Mouse (Mus musculus) layer of hippocampus, adult 9-11 months (tissue): Measurements from ENCODE around the gene Pkmyt1.

Experiments
- DNase-seq: peaks from one replicate; pipeline ENCODE4 v3.0.0; 2022

The Pkmyt1 gene

GRCm38 (mm10) chr17:23722376-23723125 is 3.6 kb upstream of the Pkmyt1 start, which contains the start of gene 1520401A03Rik:
Gene 1520401A03Rik, minus strand, starts transcription at chr17:23722783.
- no peak for DNase-seq

DNA sequence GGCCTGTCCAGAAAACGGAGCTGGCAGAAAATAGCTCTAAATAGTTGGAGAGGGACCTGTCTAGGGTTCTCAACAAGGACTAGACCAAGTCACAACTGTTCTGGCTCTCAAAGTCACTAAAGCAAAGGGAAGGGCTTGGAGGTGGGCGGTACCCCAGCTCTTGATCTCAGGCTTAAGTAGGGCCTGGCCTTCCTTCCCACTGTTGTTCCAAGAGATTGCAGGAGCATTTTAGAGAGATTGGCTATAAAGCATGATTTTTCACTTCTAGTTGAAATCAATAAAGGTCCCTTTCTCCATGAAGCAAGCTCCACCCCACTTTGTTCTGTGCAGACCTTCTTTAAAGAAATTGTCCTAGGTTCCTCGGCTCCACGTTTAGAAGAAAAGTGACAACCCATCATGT is 659 bp upstream of the Pkmyt1 start:
- no peak for DNase-seq

DNA sequence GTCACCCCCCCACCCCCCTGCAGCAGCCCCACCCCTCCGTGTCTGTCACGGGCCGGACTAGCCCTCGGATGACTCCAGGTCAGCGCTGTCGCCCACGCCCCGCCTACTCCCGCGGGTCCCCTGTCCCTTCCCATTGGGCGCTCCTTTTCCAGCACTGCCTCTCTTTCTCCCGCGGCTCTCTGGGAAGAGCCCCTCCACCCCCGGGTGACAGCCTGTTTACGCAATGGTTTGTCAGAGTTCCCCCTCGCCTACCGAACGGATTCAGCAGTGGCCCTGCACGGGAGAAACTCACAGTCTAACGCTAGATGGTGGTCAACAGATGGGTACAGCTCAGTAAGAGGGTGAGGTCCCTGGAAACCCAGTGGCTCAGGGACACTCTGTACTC is 614 bp downstream of the Pkmyt1 start:
- peak; percentile 87 for DNase-seq

- no peak for DNase-seq
Observed at GRCm38 (mm10) chr17:23730441-23730840, 4.3 kb downstream of the Pkmyt1 start.

GRCm38 (mm10) chr17:23734341-23734740 is 8.2 kb downstream of the Pkmyt1 start:
- DNase-seq, result no peak

GRCm38 (mm10) chr17:23737493-23738445 is 11.6 kb downstream of the Pkmyt1 start:
- no peak for DNase-seq

DNA sequence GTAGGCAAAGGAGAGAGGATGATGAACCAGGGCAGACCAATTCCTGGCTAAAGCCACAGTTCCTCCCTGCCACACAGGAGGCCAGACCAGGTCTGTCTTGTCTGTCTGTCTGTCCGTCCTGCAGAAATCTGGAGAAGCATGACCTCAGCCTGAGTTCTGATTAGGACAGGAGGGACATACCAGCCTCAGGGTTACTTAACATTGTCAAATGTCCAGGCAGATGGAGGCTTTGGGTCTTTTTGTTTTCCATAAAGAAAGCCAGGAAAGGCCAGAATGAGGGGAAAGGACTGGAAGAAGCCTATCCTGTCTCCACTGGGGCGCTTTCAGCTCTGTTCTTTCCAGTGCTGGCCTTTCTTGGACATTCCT is 12.7 kb downstream of the Pkmyt1 start:
- no peak for DNase-seq

- DNase-seq, result peak; percentile 64
Observed at GRCm38 (mm10) chr17:23739202-23740135, 13.3 kb downstream of the Pkmyt1 start.

DNA sequence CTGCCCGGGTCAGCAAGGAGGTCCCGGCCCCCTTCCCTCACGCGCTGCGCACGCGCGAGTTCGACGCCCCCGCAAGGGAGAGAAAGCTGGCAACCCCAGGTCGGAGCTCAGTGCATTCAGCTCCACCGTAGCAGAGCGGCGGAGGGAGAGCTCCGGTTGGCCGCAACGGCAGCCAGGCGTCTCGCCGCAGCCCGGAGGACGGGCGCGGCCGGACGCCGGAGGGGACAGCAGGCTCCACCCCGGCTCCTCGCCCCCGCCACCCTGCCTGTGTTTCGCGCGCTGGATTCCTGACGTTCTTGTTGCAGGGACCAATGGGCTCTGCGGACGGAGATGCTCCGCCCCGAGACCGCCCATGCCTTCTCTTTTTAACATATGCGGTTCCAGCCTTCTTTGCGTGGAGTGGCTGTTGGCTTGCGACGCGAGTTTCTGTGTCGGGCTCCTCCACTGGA is 14.0 kb downstream of the Pkmyt1 start:
- peak; percentile 95 for DNase-seq

DNA sequence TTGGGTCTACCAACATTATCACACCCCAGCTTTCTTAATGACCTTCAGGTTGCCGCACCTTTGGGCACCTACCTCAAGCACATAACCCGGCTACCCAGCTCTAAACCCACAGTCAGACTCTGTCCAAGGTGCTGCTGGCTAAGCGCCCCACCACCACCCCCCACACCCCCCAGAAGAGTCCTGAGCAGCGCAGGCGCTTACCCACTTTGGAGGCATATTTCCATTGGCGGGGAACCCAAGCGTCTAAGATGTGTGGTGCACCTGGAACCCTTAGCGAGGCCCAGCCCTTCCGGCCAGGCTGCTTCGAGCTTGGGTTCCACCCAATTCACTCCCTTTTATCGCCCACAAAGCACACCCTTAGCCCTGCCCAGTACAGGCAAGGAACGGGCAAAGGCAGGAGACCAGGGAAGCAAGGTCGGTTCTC is 14.5 kb downstream of the Pkmyt1 start, which contains the start of gene Paqr4:
Gene Paqr4, minus strand, starts transcription at position 270 of the 424 bp plus-strand sequence.
- DNase-seq, result no peak

GRCm38 (mm10) chr17:23741359-23742209 is 15.4 kb downstream of the Pkmyt1 start:
- DNase-seq, result no peak

- DNase-seq, result no peak
Observed at GRCm38 (mm10) chr17:23742210-23742793, 16.2 kb downstream of the Pkmyt1 start.

GRCm38 (mm10) chr17:23742941-23743340 is 16.8 kb downstream of the Pkmyt1 start:
- DNase-seq, result no peak

DNA sequence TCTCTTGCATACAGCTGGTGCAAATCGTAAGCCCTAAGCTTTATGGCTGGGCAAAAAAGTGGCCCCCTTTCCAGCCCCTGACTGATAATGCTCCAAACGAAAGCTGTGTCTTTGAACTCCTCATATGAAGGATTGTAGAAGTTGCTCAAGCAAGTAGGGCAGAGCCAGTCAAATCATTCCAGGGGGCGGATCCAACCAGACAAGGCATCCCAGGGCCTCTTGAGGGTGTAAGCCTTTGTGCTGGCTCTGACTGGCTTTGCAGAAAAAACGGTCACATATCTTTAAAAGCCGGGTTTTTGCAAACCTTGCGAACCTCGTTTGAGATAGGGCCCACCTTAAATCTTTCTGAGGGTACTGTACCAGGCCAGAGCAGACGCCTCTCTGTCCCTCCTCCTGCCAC is 17.9 kb downstream of the Pkmyt1 start:
- DNase-seq, result no peak

- no peak for DNase-seq
Observed at GRCm38 (mm10) chr17:23744651-23745050, 18.5 kb downstream of the Pkmyt1 start.

- no peak for DNase-seq
Observed at GRCm38 (mm10) chr17:23745301-23746251, 19.4 kb downstream of the Pkmyt1 start, which contains the start of gene Kremen2. Gene Kremen2, minus strand, starts transcription at chr17:23745833.

DNA sequence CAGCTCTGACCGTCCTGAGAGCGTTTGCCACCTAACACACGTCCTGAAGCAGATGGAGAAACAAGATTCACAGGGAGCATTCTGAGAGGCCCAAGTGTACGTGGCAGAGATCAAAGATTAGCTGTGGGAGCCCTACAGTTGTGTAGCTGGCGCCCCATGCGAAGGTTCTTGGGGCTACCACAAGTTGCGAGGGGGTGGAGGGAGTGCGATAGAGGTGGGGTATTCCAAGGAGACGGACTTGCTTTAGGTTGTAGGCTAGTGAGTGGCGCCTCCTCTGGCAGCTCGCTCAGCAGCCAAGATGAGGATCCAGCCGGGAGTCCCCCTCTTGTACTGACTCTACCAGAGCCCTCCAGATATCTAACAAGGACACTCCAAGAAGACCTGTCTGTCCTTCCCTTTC is 20.2 kb downstream of the Pkmyt1 start:
- DNase-seq, result no peak

DNA sequence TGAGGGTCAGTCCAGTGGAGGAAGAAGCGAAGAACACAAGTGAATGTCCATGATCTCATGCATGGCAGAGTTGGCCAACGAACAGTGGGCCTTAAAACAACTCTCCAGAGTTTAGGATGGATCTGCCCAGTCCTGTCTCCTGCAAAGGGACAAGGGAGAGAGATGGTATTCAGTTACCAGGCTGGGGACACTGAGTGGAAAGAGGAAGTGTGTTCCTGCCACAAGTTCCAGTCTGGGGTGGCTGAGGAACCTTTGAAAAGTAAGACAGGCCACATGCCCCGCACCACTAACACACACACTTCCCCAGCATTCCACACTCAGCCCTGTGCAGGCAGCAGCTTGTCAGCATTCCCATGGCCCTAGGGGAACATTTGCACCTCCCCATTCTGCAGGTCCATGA is 20.6 kb downstream of the Pkmyt1 start:
- no peak for DNase-seq

GRCm38 (mm10) chr17:23747471-23747870 is 21.3 kb downstream of the Pkmyt1 start:
- no peak for DNase-seq

- DNase-seq, result no peak
Observed at GRCm38 (mm10) chr17:23748026-23748425, 21.9 kb downstream of the Pkmyt1 start.
